Mouse (Mus musculus) megakaryocyte, embryonic 14.5 days (primary cell): Measurements from ENCODE around the gene Phactr1.

Experiments used
- FLI1 ChIP-seq: IDR thresholded peaks from 2 replicates; pipeline ENCODE4 v1.6.1; 2012; ENCODE audit warnings: low read length, inconsistent platforms, mixed read lengths
- GATA1 ChIP-seq: IDR thresholded peaks from 3 replicates; pipeline ENCODE4 v1.6.1; 2012; ENCODE audit warnings: mixed read lengths, low read length, inconsistent platforms, borderline replicate concordance

GRCm38 (mm10) chr13:42853900-42854595 is 173.6 kb downstream of the Phactr1 start:
- TF ChIP-seq GATA1 (no peak), FLI1 (no peak)
